Mouse (Mus musculus) G1E (cell line): ENCODE data around the gene 1700020A23Rik.

Experiments
- CTCF ChIP-seq: IDR thresholded peaks from 2 replicates; pipeline ENCODE4 v1.5.1; 2012; ENCODE audit warnings: low read depth, low read length, inconsistent platforms, mixed read lengths
- GATA2 ChIP-seq: IDR thresholded peaks from 2 replicates; pipeline ENCODE4 v1.6.1; 2012; ENCODE audit warnings: low read depth, low read length, inconsistent platforms, borderline replicate concordance

DNA sequence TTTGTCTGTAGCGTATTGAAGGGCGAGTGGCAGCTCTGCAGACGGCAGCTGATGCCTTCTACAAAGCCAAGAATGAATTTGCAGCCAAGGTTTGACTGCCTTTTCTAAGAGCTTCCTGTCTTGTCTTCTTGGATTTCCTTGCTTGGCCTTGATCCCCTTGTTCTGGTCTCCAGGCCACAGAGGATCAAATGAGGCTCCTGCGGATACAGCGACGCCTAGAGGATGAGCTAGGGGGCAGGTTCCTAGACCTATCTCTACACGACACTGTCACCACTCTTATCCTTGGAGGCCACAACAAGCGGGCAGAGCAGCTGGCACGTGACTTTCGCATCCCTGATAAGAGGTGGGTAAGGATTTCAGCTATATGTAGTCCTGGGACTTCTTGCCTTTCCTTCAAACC, 37.1 kb downstream of the 1700020A23Rik start:
- TF ChIP-seq CTCF = no peak
- no peak for TF ChIP-seq GATA2
